In genomic region chr10:112607642-112608041, GRCm38 (mm10) we compare ENCODE assay signal across 22 mouse cellular contexts.
DNase-seq lines count a peak whose midpoint lies in the region; ATAC-seq and TF ChIP-seq lines count a peak whose summit lies in the region.
"Had no signal": no experiment of that assay in that cellular context is flagged by ENCODE, and none has a peak within 500 bp of the region (broad histone marks: within the 10 kb centered on the region; RNA-seq: fewer than 3 reads in every experiment).

No protein-coding gene starts in this region.

- H3K4me3 ChIP-seq in hindbrain, postnatal 0 days (ENCODE audit: low read length), result no peak overlapping the region
- H3K4me3 ChIP-seq in hindbrain, embryonic 16.5 days (ENCODE audit: low read length), result no peak overlapping the region
- H3K4me3 ChIP-seq in midbrain, postnatal 0 days (ENCODE audit: low read depth, low read length), result no peak overlapping the region
- H3K4me3 ChIP-seq in midbrain, embryonic 13.5 days (replicated peaks), result no peak overlapping the region
- H3K4me3 ChIP-seq in neural tube, embryonic 15.5 days (replicated peaks), result no peak overlapping the region
- H3K4me3 ChIP-seq: embryonic facial prominence, embryonic 13.5 days; embryonic facial prominence, embryonic 15.5 days; erythroblast, embryonic 14.5 days; forebrain, embryonic 13.5 days had no signal

- no peak overlapping the region for H3K27ac ChIP-seq in hindbrain, postnatal 0 days
- H3K27ac ChIP-seq in hindbrain, embryonic 16.5 days (ENCODE audit: low read depth, low read length), result no peak overlapping the region
- H3K27ac ChIP-seq in midbrain, postnatal 0 days (ENCODE audit: low read depth, low read length), result no peak overlapping the region
- no peak overlapping the region for H3K27ac ChIP-seq in midbrain, embryonic 13.5 days
- H3K27ac ChIP-seq in neural tube, embryonic 15.5 days (replicated peaks), result no peak overlapping the region
- H3K27ac ChIP-seq: embryonic facial prominence, embryonic 13.5 days; embryonic facial prominence, embryonic 15.5 days; forebrain, embryonic 13.5 days had no signal

- H3K36me3 ChIP-seq in hindbrain, postnatal 0 days (ENCODE audit: insufficient read depth, low read length), result no peaks in the 10 kb centered on the region
- H3K36me3 ChIP-seq in hindbrain, embryonic 16.5 days (ENCODE audit: control insufficient read depth, insufficient read depth, low read length), result no peaks in the 10 kb centered on the region
- no peaks in the 10 kb centered on the region for H3K36me3 ChIP-seq in midbrain, postnatal 0 days (ENCODE audit: insufficient read depth, low read length)
- no peaks in the 10 kb centered on the region for H3K36me3 ChIP-seq in midbrain, embryonic 13.5 days
- H3K36me3 ChIP-seq in neural tube, embryonic 15.5 days, result no peaks in the 10 kb centered on the region
- H3K36me3 ChIP-seq: embryonic facial prominence, embryonic 13.5 days; embryonic facial prominence, embryonic 15.5 days had no signal

- no peak overlapping the region for H3K9ac ChIP-seq in hindbrain, postnatal 0 days (replicated peaks; ENCODE audit: low read length)
- no peak overlapping the region for H3K9ac ChIP-seq in hindbrain, embryonic 16.5 days (ENCODE audit: low read depth, low read length)
- H3K9ac ChIP-seq in midbrain, postnatal 0 days (replicated peaks; ENCODE audit: low read length, poor library complexity, severe bottlenecking), result no peak overlapping the region
- no peak overlapping the region for H3K9ac ChIP-seq in midbrain, embryonic 13.5 days (replicated peaks)
- no peak overlapping the region for H3K9ac ChIP-seq in neural tube, embryonic 15.5 days (replicated peaks)
- H3K9ac ChIP-seq: embryonic facial prominence, embryonic 13.5 days; embryonic facial prominence, embryonic 15.5 days; forebrain, embryonic 13.5 days had no signal

- no peak overlapping the region for H3K4me2 ChIP-seq in hindbrain, postnatal 0 days (ENCODE audit: low read depth, low read length)
- H3K4me2 ChIP-seq in hindbrain, embryonic 16.5 days (ENCODE audit: low read length), result no peak overlapping the region
- H3K4me2 ChIP-seq in midbrain, postnatal 0 days (ENCODE audit: low read depth, low read length, poor library complexity, severe bottlenecking), result no peak overlapping the region
- H3K4me2 ChIP-seq in midbrain, embryonic 13.5 days (replicated peaks), result no peak overlapping the region
- no peak overlapping the region for H3K4me2 ChIP-seq in neural tube, embryonic 15.5 days
- H3K4me2 ChIP-seq: embryonic facial prominence, embryonic 13.5 days; embryonic facial prominence, embryonic 15.5 days; forebrain, embryonic 13.5 days had no signal

- H3K9me3 ChIP-seq in hindbrain, postnatal 0 days (ENCODE audit: low read length), result no peaks in the 10 kb centered on the region
- no peaks in the 10 kb centered on the region for H3K9me3 ChIP-seq in hindbrain, embryonic 16.5 days (ENCODE audit: control insufficient read depth, low read length)
- H3K9me3 ChIP-seq in midbrain, postnatal 0 days (ENCODE audit: low read length), result no peaks in the 10 kb centered on the region
- H3K9me3 ChIP-seq in midbrain, embryonic 13.5 days, result no peaks in the 10 kb centered on the region
- no peaks in the 10 kb centered on the region for H3K9me3 ChIP-seq in neural tube, embryonic 15.5 days (replicated peaks)
- H3K9me3 ChIP-seq: embryonic facial prominence, embryonic 13.5 days; embryonic facial prominence, embryonic 15.5 days; forebrain, embryonic 13.5 days had no signal

- no peak for TF ChIP-seq CTCF in hindbrain, postnatal 0 days (IDR thresholded peaks at IDR 0.05; ENCODE audit: low read depth)
- no peak for TF ChIP-seq CTCF in midbrain, postnatal 0 days (IDR thresholded peaks at IDR 0.05)
- TF ChIP-seq CTCF in brain, embryonic 14.5 days (IDR thresholded peaks at IDR 0.05; ENCODE audit: borderline replicate concordance, extremely low read depth, insufficient read depth, insufficient read length), result no peak

- H3K4me1 ChIP-seq in hindbrain, postnatal 0 days (ENCODE audit: insufficient read depth, low read length), result no peaks in the 10 kb centered on the region
- H3K4me1 ChIP-seq in hindbrain, embryonic 16.5 days (ENCODE audit: control insufficient read depth, insufficient read depth, low read depth, low read length), result no peaks in the 10 kb centered on the region
- no peaks in the 10 kb centered on the region for H3K4me1 ChIP-seq in midbrain, postnatal 0 days (ENCODE audit: insufficient read depth, low read length)
- H3K4me1 ChIP-seq in midbrain, embryonic 13.5 days (replicated peaks), result no peaks in the 10 kb centered on the region
- no peaks in the 10 kb centered on the region for H3K4me1 ChIP-seq in neural tube, embryonic 15.5 days
- H3K4me1 ChIP-seq: embryonic facial prominence, embryonic 13.5 days; embryonic facial prominence, embryonic 15.5 days; forebrain, embryonic 13.5 days had no signal

- TF ChIP-seq POLR2A in brain, embryonic 14.5 days (IDR thresholded peaks at IDR 0.05; ENCODE audit: borderline replicate concordance, extremely low read depth, insufficient read depth, insufficient read length, poor library complexity, severe bottlenecking), result no peak

- H3K27me3 ChIP-seq in hindbrain, postnatal 0 days (ENCODE audit: insufficient read depth, low read length), result no peaks in the 10 kb centered on the region
- no peaks in the 10 kb centered on the region for H3K27me3 ChIP-seq in hindbrain, embryonic 16.5 days (replicated peaks; ENCODE audit: control insufficient read depth, insufficient read depth, low read length)
- no peaks in the 10 kb centered on the region for H3K27me3 ChIP-seq in midbrain, postnatal 0 days (ENCODE audit: insufficient read depth, low read length)
- H3K27me3 ChIP-seq in midbrain, embryonic 13.5 days, result no peaks in the 10 kb centered on the region
- no peaks in the 10 kb centered on the region for H3K27me3 ChIP-seq in neural tube, embryonic 15.5 days (replicated peaks)
- H3K27me3 ChIP-seq: embryonic facial prominence, embryonic 13.5 days; embryonic facial prominence, embryonic 15.5 days; forebrain, embryonic 13.5 days had no signal

- 61% methylated on average over 4 of the region's 4 CpGs for WGBS in hindbrain, postnatal 0 days
- WGBS in hindbrain, embryonic 16.5 days, result 59% methylated on average over 4 of the region's 4 CpGs
- WGBS in midbrain, postnatal 0 days, result 70% methylated on average over 4 of the region's 4 CpGs
- WGBS in midbrain, embryonic 13.5 days, result 83% methylated on average over 4 of the region's 4 CpGs
- 44% methylated on average over 4 of the region's 4 CpGs for WGBS in neural tube, embryonic 15.5 days

- no peak for ATAC-seq in hindbrain, postnatal 0 days
- ATAC-seq in hindbrain, embryonic 16.5 days, result no peak
- ATAC-seq in midbrain, postnatal 0 days (ENCODE audit: low FRiP score), result no peak
- ATAC-seq in midbrain, embryonic 13.5 days, result no peak
- ATAC-seq in neural tube, embryonic 15.5 days (ENCODE audit: low FRiP score), result peak; percentile 70
- ATAC-seq: forebrain, embryonic 13.5 days; forebrain, embryonic 16.5 days had no signal

- DNase-seq in hindbrain, postnatal 0 days (ENCODE audit: low spot score), result peak; percentile 11
- DNase-seq in midbrain, postnatal 0 days (ENCODE audit: low spot score), result peak; percentile 16
- peak; percentile 61 for DNase-seq in brain, embryonic 14.5 days (ENCODE audit: low read depth)
- DNase-seq in adrenal gland, postnatal 25 days, result no peak
- DNase-seq: adrenal gland, adult 2 months; adrenal gland, postnatal 10 days; adrenal gland, postnatal 36 days; cerebellum, adult 11 months; cerebellum, adult 18-20 months; cerebellum, adult 8-10 months; cerebellum, adult 9-11 months; cerebellum, postnatal 14 days; cerebellum, postnatal 36 days; embryo, embryonic 11 days had no signal
